Mouse (Mus musculus): Measurements from ENCODE around the gene Gpm6a. TPM values are rescaled to one million over a fixed set of nuclear protein-coding genes. Genes with fewer than 3 reads are reported as not detected.

Gpm6a gene
- polyA plus RNA-seq (2011; ENCODE audit: insufficient read depth, insufficient read length, low replicate concordance, missing spikeins) = 2.5 TPM in 1 of 2 replicates, not detected in the other

DNA sequence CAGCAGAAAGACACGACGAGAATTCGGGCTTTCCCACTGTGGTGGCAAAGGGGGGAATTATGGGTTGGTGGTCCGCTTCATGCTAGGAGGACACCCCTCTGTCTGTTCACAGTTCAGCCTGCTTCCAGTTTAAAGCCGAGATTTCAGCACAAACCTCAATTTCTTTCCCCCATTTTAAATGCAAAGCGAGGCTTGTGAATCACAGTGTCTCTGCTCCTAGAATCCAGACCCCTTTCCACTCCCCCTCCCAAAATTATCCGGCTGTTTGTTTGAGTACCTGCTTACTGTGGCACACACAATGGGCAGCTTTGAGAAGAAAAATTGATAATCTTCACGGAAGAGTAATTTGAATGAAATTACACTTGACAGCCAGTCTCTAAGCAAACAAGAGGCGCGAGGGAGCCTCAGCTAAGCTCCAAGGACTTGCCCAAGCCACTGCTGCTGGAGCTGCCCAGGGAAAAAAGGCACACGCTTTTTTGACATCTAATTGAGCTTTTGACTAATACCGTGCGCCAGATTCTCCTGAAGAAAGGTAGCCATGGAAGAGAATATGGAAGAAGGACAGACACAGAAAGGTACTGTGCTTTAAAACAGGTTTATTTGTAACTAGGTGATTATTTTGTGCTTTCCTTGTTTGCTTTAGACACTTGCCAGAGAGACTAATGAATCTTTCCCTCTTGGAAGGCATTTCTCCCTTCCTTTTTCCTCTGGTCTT is at the start of gene Gpm6a:
Gene Gpm6a, plus strand, starts transcription at position 103 of the 715 bp plus-strand sequence.
- TF ChIP-seq CTCF (IDR thresholded peaks at IDR 0.05; ENCODE audit: control insufficient read depth, insufficient read depth, low read length) (no peak), POLR2A (IDR thresholded peaks at IDR 0.05; ENCODE audit: borderline replicate concordance, control insufficient read depth, low read depth, low read length) (no peak)
- no peaks in the 10 kb centered on the region for H3K4me1 ChIP-seq (ENCODE audit: control insufficient read depth, insufficient read depth, low read length)
- no peak within 1 kb of the TSS for H3K4me3 ChIP-seq (replicated peaks; ENCODE audit: control insufficient read depth, low read depth, low read length)
- H3K27ac ChIP-seq (ENCODE audit: control insufficient read depth, insufficient read depth, low read depth, low read length, poor library complexity) = no peak within 1 kb of the TSS
- 49% methylated on average over 13 of the region's 13 CpGs for WGBS

DNA sequence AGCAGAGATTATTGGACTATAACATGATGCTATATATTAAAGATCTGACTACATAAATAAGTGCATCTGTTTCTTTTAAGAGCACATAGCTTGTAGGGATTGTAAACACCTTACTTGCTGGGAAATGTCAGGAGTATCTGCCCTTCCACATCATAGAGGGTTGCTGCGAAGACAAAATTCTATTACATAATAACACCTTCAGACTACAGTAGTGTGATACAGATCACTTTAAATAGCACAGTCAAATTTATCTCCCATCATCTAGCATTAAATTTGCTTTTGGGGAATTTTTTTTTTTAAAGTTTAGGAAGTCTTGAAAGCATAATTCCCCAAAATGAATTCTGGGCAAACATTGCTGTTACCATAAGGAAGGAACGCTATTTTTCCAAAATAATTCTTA is 41.8 kb upstream of the Gpm6a start:
- Histone ChIP-seq H3K4me3 (replicated peaks; ENCODE audit: control insufficient read depth, low read depth, low read length) (no peak overlapping the region), H3K4me1 (ENCODE audit: control insufficient read depth, insufficient read depth, low read length) (no peaks in the 10 kb centered on the region), H3K27ac (ENCODE audit: control insufficient read depth, insufficient read depth, low read depth, low read length, poor library complexity) (no peak overlapping the region)
- 81% methylated on average over 2 of the region's 2 CpGs for WGBS
- TF ChIP-seq POLR2A (IDR thresholded peaks at IDR 0.05; ENCODE audit: borderline replicate concordance, control insufficient read depth, low read depth, low read length) = no peak

DNA sequence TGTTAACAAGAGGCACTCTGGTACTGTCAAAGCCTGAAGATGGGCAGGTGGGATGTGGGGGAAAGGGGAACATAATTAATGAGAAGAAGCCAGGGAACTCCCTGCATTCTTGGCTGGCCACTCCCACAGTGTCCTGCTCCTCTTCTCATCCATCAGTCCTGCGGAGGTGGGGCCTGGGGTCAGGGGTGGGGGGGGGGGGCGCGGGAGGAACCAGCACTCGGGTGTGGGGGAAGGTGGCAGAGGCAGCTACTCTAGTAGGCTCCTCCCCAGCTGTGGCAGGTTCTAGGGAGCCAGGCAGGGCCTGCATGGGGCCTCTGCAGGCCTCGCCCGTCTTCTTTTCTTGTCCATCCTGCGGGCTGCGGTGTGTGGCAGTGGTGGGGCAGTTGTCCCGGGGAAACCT is 36.9 kb upstream of the Gpm6a start:
- no peaks in the 10 kb centered on the region for H3K4me1 ChIP-seq (ENCODE audit: control insufficient read depth, insufficient read depth, low read length)
- no peak overlapping the region for H3K27ac ChIP-seq (ENCODE audit: control insufficient read depth, insufficient read depth, low read depth, low read length, poor library complexity)
- 58% methylated on average over 9 of the region's 9 CpGs for WGBS
- H3K4me3 ChIP-seq (replicated peaks; ENCODE audit: control insufficient read depth, low read depth, low read length) = no peak overlapping the region
- no peak for TF ChIP-seq POLR2A (IDR thresholded peaks at IDR 0.05; ENCODE audit: borderline replicate concordance, control insufficient read depth, low read depth, low read length)

DNA sequence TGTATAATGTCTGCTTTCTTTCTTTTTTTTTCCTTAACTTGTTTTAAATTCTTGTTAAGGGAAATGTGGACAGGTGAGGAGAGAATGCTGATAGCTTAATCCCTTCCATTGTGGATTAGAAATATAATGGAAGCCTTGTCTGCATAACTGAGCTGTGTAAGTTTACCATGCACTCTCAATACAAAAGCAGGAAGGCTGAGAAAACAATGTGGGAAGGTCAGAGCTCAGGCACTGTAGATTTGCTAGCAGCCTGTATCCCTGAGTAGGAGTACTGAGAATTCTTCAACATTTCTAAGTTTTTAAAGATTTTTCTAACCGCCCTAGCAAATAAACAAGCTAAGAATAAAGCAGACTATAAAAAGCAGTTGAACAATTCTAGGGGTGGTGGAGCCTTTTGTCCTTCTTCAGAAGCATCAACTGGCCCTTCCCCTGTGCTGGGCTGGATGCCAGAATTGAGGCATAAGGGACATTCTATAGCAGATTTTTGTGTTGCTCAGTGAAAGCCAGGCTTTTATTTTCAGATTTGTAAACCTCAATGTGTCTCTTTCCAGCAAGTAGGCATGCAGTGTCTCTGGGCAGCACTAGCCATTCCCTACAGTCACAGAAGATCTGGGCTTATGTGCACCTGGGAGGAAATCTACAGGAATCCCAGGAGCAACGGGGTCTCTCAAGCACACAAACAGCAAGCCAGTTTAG is 32.3 kb upstream of the Gpm6a start:
- no peak overlapping the region for H3K4me3 ChIP-seq (replicated peaks; ENCODE audit: control insufficient read depth, low read depth, low read length)
- whole genome bisulfite sequencing = 62% methylated on average over 2 of the region's 2 CpGs
- H3K4me1 ChIP-seq (ENCODE audit: control insufficient read depth, insufficient read depth, low read length) = no peaks in the 10 kb centered on the region
- TF ChIP-seq CTCF (IDR thresholded peaks at IDR 0.05; ENCODE audit: control insufficient read depth, insufficient read depth, low read length) (no peak), POLR2A (IDR thresholded peaks at IDR 0.05; ENCODE audit: borderline replicate concordance, control insufficient read depth, low read depth, low read length) (no peak)
- no peak overlapping the region for H3K27ac ChIP-seq (ENCODE audit: control insufficient read depth, insufficient read depth, low read depth, low read length, poor library complexity)

DNA sequence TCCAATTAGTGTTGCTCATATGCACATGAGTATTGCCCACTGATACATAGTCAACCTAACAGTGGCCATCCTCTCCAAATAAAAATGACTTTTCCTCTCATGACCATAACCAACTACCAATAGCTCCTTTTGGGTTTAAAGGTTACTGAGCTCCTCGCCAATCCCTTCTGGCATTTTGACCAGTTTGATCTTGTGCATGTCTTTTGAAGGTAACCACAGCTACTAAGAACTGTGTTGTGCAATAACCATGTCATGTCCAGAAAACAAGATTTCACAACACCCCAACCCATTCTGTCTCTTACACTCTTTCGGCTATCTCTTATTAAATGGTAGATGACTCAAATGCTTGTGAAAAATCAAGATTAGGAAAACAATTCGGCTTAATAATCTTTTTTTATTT is 29.7 kb upstream of the Gpm6a start:
- TF ChIP-seq CTCF (IDR thresholded peaks at IDR 0.05; ENCODE audit: control insufficient read depth, insufficient read depth, low read length) (no peak), POLR2A (IDR thresholded peaks at IDR 0.05; ENCODE audit: borderline replicate concordance, control insufficient read depth, low read depth, low read length) (no peak)
- no peaks in the 10 kb centered on the region for H3K4me1 ChIP-seq (ENCODE audit: control insufficient read depth, insufficient read depth, low read length)
- H3K27ac ChIP-seq (ENCODE audit: control insufficient read depth, insufficient read depth, low read depth, low read length, poor library complexity) = no peak overlapping the region
- WGBS = 71% methylated on average over 3 of the region's 3 CpGs
- no peak overlapping the region for H3K4me3 ChIP-seq (replicated peaks; ENCODE audit: control insufficient read depth, low read depth, low read length)

DNA sequence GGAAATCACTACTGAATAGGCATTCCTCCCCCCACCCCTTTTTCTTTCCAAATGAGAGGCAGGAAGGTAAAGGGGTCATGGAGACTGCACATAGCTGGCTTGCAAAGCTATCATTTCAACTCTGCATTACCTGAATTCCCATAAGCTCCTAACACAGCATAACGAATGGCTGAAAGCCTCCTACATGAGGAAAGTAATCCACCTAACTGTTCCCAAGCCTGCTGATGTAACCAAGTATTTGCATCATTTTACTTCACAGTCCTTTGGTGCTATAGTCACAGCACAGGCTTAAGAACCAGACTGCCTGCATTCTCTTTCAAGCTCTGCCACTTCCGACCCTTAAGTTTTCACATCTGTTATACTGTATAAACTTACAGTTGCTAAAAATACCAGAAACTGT is 22.3 kb upstream of the Gpm6a start:
- no peak overlapping the region for H3K27ac ChIP-seq (ENCODE audit: control insufficient read depth, insufficient read depth, low read depth, low read length, poor library complexity)
- 70% methylated on average over 2 of the region's 2 CpGs for WGBS
- H3K4me3 ChIP-seq (replicated peaks; ENCODE audit: control insufficient read depth, low read depth, low read length) = no peak overlapping the region
- TF ChIP-seq CTCF (IDR thresholded peaks at IDR 0.05; ENCODE audit: control insufficient read depth, insufficient read depth, low read length) (no peak), POLR2A (IDR thresholded peaks at IDR 0.05; ENCODE audit: borderline replicate concordance, control insufficient read depth, low read depth, low read length) (no peak)
- no peaks in the 10 kb centered on the region for H3K4me1 ChIP-seq (ENCODE audit: control insufficient read depth, insufficient read depth, low read length)

DNA sequence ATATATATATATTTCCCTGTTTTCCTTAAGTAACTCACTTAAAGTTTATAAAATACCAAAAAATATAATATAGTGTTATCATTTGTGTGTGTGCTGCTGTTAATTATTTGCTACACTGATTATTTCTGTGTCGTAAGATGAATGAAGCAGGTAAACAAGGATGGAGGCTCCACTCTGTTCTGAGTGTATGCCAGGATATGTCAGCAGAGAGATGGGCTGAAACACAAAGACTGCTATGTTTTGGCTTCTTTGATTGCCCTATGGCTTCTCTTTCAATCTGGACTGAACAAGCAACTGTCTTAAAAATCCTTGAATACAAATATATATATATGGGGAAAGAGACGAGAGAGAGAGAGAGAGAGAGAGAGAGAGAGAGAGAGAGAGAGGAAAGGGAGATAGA is 1.3 kb upstream of the Gpm6a start:
- 69% methylated on average over 2 of the region's 2 CpGs for WGBS
- Histone ChIP-seq H3K27ac (ENCODE audit: control insufficient read depth, insufficient read depth, low read depth, low read length, poor library complexity) (no peak overlapping the region), H3K4me3 (replicated peaks; ENCODE audit: control insufficient read depth, low read depth, low read length) (no peak overlapping the region), H3K4me1 (ENCODE audit: control insufficient read depth, insufficient read depth, low read length) (no peaks in the 10 kb centered on the region)
- no peak for TF ChIP-seq CTCF (IDR thresholded peaks at IDR 0.05; ENCODE audit: control insufficient read depth, insufficient read depth, low read length)
- no peak for TF ChIP-seq POLR2A (IDR thresholded peaks at IDR 0.05; ENCODE audit: borderline replicate concordance, control insufficient read depth, low read depth, low read length)

DNA sequence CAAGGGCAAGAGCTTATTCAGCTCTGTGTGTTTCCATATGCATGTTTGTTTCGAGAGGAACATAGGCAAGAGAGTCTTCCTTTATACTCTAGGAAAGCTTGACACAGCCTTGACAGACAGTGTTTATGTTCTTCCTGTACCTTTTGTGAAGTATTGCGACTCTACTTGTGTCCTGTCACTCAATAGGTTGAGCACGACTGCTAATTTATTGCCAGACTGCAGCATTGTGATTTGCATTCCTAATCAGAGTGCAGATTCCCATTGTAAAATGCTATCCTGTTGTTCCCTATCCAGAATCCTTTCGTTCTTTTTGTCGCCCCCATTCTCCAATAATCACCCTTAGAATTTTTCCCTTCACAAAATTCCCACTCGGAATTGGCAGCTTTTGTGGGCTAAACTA is 613 bp upstream of the Gpm6a start:
- Histone ChIP-seq H3K4me3 (replicated peaks; ENCODE audit: control insufficient read depth, low read depth, low read length) (no peak overlapping the region), H3K4me1 (ENCODE audit: control insufficient read depth, insufficient read depth, low read length) (no peaks in the 10 kb centered on the region), H3K27ac (ENCODE audit: control insufficient read depth, insufficient read depth, low read depth, low read length, poor library complexity) (no peak overlapping the region)
- 52% methylated on average over 6 of the region's 6 CpGs for WGBS
- TF ChIP-seq CTCF (IDR thresholded peaks at IDR 0.05; ENCODE audit: control insufficient read depth, insufficient read depth, low read length) (no peak), POLR2A (IDR thresholded peaks at IDR 0.05; ENCODE audit: borderline replicate concordance, control insufficient read depth, low read depth, low read length) (no peak)
